16 mouse cellular contexts compared by ENCODE assay signal in the genomic region with DNA sequence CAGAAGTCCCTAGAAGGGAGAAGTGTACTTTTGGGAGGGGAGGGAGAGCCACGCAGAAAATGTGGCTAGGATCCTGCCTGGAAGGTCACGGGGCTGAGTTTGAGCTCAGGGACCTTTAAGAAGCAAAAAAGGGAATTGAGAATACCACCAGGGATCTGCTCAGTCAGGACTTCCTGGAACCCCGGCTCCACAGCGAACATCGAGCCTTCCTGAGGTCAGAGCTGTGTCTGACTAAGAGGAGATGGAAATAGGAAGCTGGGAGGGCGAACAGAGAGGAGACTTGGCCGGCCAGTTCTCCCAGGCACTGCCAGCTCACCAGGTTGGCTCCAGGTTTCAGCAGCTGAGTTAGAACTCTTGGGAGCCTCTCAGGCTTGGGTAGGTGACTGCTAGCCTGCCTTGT. TPM values are rescaled to one million over a fixed set of nuclear protein-coding genes. Genes with fewer than 3 reads are reported as not detected.
DNase-seq lines count a peak whose midpoint lies in the region; ATAC-seq lines count a peak whose summit lies in the region.
"Had no signal": no experiment of that assay in that cellular context is flagged by ENCODE, and none has a peak within 500 bp of the region (broad histone marks: within the 10 kb centered on the region; RNA-seq: fewer than 3 reads in every experiment).

No protein-coding gene starts in this region.

- no peak overlapping the region for H3K27ac ChIP-seq in liver, embryonic 16.5 days (ENCODE audit: low read length)
- no peak overlapping the region for H3K27ac ChIP-seq in midbrain, embryonic 14.5 days (replicated peaks; ENCODE audit: low read depth, low read length)
- H3K27ac ChIP-seq: forebrain, embryonic 13.5 days; hindbrain, embryonic 10.5 days; neural tube, embryonic 12.5 days had no signal

- no peaks in the 10 kb centered on the region for H3K27me3 ChIP-seq in liver, embryonic 16.5 days (ENCODE audit: control insufficient read depth, insufficient read depth, low read depth, low read length)
- H3K27me3 ChIP-seq in midbrain, embryonic 14.5 days (ENCODE audit: control insufficient read depth, insufficient read depth, low read length): no peaks in the 10 kb centered on the region
- H3K27me3 ChIP-seq: forebrain, embryonic 13.5 days; neural tube, embryonic 12.5 days had no signal

- 16% methylated on average over 7 of the region's 7 CpGs for WGBS in liver, embryonic 16.5 days (ENCODE audit: insufficient replicate concordance)
- 88% methylated on average over 7 of the region's 7 CpGs for WGBS in midbrain, embryonic 14.5 days

- no peaks in the 10 kb centered on the region for H3K9me3 ChIP-seq in liver, embryonic 16.5 days (replicated peaks; ENCODE audit: control insufficient read depth, low read length)
- no peaks in the 10 kb centered on the region for H3K9me3 ChIP-seq in midbrain, embryonic 14.5 days (ENCODE audit: control insufficient read depth, low read length)
- H3K9me3 ChIP-seq: forebrain, embryonic 13.5 days; G1E; neural tube, embryonic 12.5 days had no signal

- 0 out of 2 replicates have a peak, but pooled peaks have one; percentile 27 for ATAC-seq in liver, embryonic 16.5 days (ENCODE audit: low read depth)
- no peak for ATAC-seq in midbrain, embryonic 14.5 days (ENCODE audit: low FRiP score, low TSS enrichment)
- ATAC-seq: forebrain, embryonic 13.5 days had no signal

- no peak overlapping the region for H3K4me3 ChIP-seq in liver, embryonic 16.5 days (ENCODE audit: low read depth, low read length)
- no peak overlapping the region for H3K4me3 ChIP-seq in midbrain, embryonic 14.5 days (replicated peaks; ENCODE audit: low read depth, low read length)
- H3K4me3 ChIP-seq: forebrain, embryonic 13.5 days; hindbrain, embryonic 10.5 days; neural tube, embryonic 12.5 days had no signal

- H3K36me3 ChIP-seq in liver, embryonic 16.5 days (ENCODE audit: control insufficient read depth, insufficient read depth): no peaks in the 10 kb centered on the region
- H3K36me3 ChIP-seq in midbrain, embryonic 14.5 days (ENCODE audit: control insufficient read depth, insufficient read depth, low read length): no peaks in the 10 kb centered on the region
- H3K36me3 ChIP-seq: G1E; hindbrain, embryonic 10.5 days; neural tube, embryonic 12.5 days had no signal

- H3K4me2 ChIP-seq in liver, embryonic 16.5 days (ENCODE audit: low read depth, low read length): no peak overlapping the region
- no peak overlapping the region for H3K4me2 ChIP-seq in midbrain, embryonic 14.5 days (ENCODE audit: low read length)
- H3K4me2 ChIP-seq: forebrain, embryonic 13.5 days; neural tube, embryonic 12.5 days had no signal

- no peak overlapping the region for H3K9ac ChIP-seq in liver, embryonic 16.5 days (ENCODE audit: low read depth, low read length)
- no peak overlapping the region for H3K9ac ChIP-seq in midbrain, embryonic 14.5 days (replicated peaks; ENCODE audit: low read length)
- H3K9ac ChIP-seq: forebrain, embryonic 13.5 days; neural tube, embryonic 12.5 days had no signal

- no peaks in the 10 kb centered on the region for H3K4me1 ChIP-seq in liver, embryonic 16.5 days (ENCODE audit: control insufficient read depth, low read depth, low read length)
- no peaks in the 10 kb centered on the region for H3K4me1 ChIP-seq in midbrain, embryonic 14.5 days (ENCODE audit: control insufficient read depth, insufficient read depth, low read length)
- H3K4me1 ChIP-seq: neural tube, embryonic 12.5 days had no signal

- intact Hi-C loops in heart, postnatal 36 days (cut with DNase I): loop anchor here (5.0 kb wide), 1 partner anchor 41 kb away; no protein-coding TSS in a partner anchor

- peak; percentile 46 to 66 for DNase-seq in heart, adult 9 months (ENCODE audit: low spot score in 2 of 2)
- no peak for DNase-seq in heart, postnatal 36 days
- DNase-seq in lung, postnatal 36 days: peak; percentile 51
- DNase-seq in lung, postnatal 14 days: no peak
- no peak for DNase-seq in midbrain, embryonic 14.5 days
- no peak for DNase-seq in cerebellum, adult 18-20 months
- DNase-seq: cerebellum, postnatal 10 days; kidney, adult 18-20 months; kidney, postnatal 36 days; spleen, adult 18-20 months; thymus, adult 18-20 months had no signal

RNA-seq across cellular contexts. Expression of a gene that starts 14.5 kb away (rescaled TPM):
- total RNA-seq in heart, postnatal 36 days (2021): 1 to 10 TPM; 3.3 to 3.8 TPM
- polyA plus RNA-seq in liver, embryonic 16.5 days (2015; fragmentation: Nextera tagmentation; extraction: Ambion mirVana): 0.56 and 0.64 TPM in 2 replicates
- polyA plus RNA-seq in midbrain, embryonic 14.5 days (2014; fragmentation: Nextera tagmentation; extraction: Ambion mirVana): 3.0 and 3.4 TPM in 2 replicates

Comparison
In these comparisons a context has a peak if more than half of its experiments do, and no peak if none do; other contexts are left out.
1. DNase-seq: peak in heart, adult 9 months (2 of 2) and lung, postnatal 36 days (single experiment); none in heart, postnatal 36 days (0 of 2), lung, postnatal 14 days (single experiment), midbrain, embryonic 14.5 days (single experiment) and cerebellum, adult 18-20 months (0 of 2).